Mouse (Mus musculus): ENCODE results near the gene Mepce.

Gene Mepce

DNA sequence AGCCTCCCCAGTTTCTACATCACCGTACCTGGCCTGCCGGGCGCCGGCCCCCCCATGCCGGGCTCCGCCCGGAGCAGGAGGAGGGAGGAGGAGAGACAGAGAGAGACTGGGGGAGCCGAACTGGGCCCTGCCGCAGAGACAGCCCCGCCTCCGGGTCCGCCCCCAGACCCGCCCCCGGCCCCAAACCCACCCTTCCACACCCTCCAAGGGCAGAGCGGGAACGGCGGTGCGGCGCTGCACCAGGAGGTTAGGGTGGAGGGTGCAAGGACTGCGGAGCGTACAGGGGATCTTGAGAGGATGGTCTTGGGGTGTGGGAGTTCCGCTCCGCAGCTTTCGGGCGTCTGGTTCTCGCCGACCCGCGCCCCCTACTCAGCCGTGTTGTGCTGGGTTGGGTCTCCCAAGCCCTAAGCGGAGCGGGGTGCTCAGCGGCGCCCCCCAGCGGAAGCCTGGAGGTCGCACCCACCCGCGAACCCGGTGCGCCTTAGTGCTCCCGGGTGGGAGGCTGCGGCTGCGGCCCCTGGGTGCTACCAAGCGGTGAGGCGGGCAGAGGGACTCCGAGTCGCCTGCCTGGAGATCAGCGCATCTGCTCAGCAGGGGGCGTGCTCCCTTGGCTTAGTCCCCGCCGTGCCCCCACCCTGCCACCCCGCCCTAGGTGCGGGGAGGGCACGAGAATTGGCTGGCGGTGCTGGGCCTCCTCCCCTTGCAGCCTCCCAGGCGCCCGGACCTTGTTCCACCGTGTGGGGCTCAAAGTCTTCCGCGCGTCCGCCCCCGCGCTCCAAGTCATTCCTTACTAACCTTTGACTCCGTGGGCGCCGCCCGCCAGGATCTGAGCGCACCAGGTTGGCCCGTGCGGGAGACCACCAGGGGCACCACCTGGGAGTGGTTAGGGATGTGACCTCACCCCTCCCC, 46.2 kb downstream of the Mepce start, which contains the start of gene Nyap1:
Nyap1 (minus strand) TSS at position 585 of the 909 bp plus-strand sequence.
- DNase-seq (ENCODE audit: low spot score in 2 of 2) = peak; percentile 86 to 89

DNA sequence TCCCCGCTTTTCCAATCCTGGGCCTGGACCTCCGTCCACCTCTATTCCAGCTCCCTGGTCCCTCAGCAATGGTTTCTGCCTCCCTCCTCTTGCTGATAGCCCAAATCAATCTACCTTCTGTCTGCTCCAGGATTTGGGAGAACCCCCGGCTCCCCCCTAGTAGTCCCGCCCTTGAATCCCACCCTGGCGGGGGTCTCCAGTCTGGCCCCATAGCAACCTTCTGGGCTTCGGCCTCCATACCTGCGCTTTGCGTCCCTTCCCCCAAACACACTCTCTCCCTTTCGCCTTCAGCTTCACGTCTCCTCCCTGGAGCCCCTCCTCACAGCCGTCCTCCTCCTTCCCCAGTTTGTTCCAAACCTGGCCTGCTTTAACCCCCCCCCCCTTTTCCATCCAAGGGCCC, 46.9 kb downstream of the Mepce start:
- DNase-seq (ENCODE audit: low spot score in 2 of 2) = no peak

DNA sequence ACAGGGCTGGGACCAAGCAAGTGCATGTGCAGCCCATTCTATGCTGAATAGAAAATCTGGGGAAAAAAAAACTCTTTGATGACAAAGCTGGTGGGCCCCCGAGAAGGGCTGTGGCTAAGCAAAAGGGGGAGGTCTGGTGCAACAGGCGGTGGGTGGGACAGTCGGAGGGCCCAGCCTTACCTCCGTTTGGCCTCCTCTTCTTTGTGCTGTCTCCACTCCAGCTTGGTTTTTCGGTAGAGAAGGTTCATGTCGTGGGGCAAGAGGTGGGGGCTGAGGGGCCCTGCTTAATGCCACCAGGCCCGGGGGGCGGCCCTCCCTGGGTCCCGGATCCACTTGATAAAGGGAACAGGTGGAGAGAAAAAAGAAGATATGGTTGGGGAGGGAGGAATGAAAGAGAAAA, 48.0 kb downstream of the Mepce start:
- DNase-seq (ENCODE audit: low spot score in 2 of 2) = no peak

DNA sequence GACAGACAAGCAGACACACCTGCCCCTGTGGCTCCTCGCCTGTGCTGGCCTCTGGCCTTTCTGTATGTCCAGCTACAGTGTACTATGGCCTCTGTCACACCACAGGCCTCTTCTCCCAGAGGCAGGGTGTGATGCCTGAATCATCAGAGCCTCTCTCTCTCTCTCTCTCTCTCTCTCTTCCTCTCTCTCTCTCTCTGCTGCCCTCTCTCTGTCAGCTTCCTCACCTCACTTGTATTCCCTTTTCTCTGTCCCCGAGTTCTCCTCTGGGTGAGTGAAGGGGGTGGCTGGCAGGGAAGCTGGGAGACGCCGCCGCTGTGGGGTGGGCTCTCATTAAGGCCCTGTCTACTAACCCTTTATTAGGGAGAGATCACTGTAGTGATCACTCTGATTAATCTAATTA, 48.9 kb downstream of the Mepce start:
- DNase-seq (ENCODE audit: low spot score in 2 of 2) = no peak

DNA sequence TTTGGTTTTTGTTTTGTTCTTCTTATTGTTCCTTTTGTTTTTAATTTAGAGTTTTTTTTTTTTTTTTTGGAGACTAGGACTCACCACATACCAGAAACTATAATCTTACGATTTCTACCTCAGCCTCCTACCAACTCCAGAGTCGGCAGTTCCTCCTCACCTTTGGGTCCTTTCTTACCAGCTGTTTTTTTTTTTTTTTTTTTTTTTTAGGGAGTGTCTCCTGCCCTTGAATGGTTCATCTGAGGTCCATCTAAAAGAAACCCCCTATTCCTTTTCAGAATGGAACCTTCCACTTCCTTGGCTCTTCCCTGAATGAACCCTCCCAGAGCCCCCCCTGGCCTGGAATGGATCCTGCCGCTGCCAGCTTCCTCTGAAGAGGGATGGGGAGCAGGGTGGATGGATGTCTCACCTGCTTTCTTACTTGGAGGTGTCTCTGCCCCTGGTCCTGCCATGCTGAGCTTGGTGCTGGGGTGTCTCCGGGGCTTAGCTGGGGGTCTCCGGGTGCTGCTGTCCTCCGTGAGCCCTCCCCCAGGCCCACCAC, 50.0 kb downstream of the Mepce start:
- DNase-seq (ENCODE audit: low spot score in 2 of 2) = no peak

- DNase-seq (ENCODE audit: low spot score in 2 of 2) = no peak
These were observed 53.0 kb downstream of the Mepce start for GRCm38 (mm10) chr5:137734289-137735061.

DNA sequence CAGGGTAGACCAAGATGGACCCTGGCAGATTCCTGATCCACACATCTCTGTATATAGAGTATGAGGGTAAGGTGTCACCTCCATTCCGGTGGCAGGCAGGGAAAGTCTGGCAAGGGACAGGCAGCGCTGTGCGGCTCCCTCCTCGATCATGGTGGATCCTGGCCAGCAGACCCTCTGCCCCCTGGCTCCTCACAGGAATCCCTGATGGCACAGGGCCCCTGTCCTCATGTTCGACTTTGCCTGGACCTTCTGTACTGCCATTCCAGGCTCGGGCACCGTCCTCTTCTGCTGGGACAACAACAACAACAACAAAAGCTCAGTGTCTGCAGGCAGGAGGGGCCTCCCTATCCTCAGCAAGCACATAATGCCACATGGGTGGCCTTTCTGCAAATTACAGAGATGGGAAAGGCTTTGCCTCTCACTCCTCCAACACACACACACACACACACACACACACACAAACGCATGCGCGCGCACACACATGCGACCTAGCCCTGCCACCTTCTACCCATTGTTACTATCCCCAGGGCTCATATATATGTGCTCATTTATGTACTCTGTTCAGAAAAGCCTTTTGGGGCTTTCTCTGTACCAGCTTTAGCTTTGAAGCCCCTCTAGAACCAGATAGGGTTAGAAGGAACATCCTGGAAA, 53.7 kb downstream of the Mepce start:
- DNase-seq (ENCODE audit: low spot score in 2 of 2) = no peak
